Mouse (Mus musculus): ENCODE data around the gene Gbp9.
"Not testable (repeated sequence)": the region's sequence is repeated elsewhere in the genome, so short reads cannot be mapped to it uniquely, and the experiment has no call there.

Gbp9 gene

GRCm38 (mm10) chr5:105139409-105140088 lies at the start of gene Gbp9, which contains the start of the genes Gbp8 and Gbp4:
TSS of gene Gbp9 (minus strand) at chr5:105139539.
TSS of gene Gbp8 (minus strand) at chr5:105139540.
TSS of gene Gbp4 (minus strand) at chr5:105139586.
- not testable (repeated sequence) for DNase-seq (ENCODE audit: extremely low spot score)

- no peak for DNase-seq (ENCODE audit: extremely low spot score)
Measured at GRCm38 (mm10) chr5:105181446-105181845, 42.1 kb upstream of the Gbp9 start.

DNA sequence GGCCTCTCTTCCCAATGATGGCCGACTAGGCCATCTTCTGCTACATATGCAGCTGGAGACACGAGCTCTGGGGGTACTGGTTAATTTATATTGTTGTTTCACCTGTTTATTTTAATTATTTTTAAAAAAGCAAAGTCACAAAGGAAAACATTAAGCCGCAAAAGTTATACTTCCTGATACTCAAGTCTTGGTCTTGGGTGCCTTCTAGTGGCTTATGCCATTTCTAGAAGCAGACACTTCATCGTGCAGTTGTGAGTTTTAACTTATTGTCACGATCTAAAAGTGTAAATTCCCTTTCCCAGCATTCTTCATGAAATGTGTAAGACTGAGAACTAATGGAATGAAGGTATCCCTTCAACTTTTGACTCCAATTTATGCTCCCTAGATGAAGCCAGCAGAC lies 17.2 kb upstream of the Gbp9 start:
- DNase-seq (ENCODE audit: extremely low spot score): no peak

- DNase-seq (ENCODE audit: extremely low spot score): no peak
Measured at GRCm38 (mm10) chr5:105154049-105154448, 14.7 kb upstream of the Gbp9 start.

- DNase-seq (ENCODE audit: extremely low spot score): not testable (repeated sequence)
Measured at GRCm38 (mm10) chr5:105148062-105148461, 8.7 kb upstream of the Gbp9 start.

- no peak for DNase-seq (ENCODE audit: extremely low spot score)
Measured at GRCm38 (mm10) chr5:105146447-105146846, 7.1 kb upstream of the Gbp9 start.

DNA sequence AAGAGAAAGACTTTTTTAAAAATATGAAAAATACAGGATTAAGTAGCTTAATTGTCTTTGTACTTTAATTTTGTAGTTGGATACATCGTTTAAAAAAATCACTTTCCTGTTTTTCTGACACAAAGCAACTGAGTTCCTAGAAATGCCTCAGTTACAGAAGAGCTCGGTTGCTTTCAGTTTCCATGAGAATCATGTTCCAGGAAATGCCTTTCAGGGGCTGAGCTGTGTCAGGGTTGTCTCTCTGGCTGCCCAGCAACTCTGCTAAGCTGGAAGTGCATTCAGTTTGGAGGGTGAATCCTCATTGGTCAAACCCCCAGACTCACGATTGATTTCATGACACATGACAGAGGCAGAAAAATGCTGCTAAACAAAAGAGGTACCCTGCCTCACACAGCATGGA lies 6.4 kb upstream of the Gbp9 start:
- not testable (repeated sequence) for DNase-seq (ENCODE audit: extremely low spot score)

DNA sequence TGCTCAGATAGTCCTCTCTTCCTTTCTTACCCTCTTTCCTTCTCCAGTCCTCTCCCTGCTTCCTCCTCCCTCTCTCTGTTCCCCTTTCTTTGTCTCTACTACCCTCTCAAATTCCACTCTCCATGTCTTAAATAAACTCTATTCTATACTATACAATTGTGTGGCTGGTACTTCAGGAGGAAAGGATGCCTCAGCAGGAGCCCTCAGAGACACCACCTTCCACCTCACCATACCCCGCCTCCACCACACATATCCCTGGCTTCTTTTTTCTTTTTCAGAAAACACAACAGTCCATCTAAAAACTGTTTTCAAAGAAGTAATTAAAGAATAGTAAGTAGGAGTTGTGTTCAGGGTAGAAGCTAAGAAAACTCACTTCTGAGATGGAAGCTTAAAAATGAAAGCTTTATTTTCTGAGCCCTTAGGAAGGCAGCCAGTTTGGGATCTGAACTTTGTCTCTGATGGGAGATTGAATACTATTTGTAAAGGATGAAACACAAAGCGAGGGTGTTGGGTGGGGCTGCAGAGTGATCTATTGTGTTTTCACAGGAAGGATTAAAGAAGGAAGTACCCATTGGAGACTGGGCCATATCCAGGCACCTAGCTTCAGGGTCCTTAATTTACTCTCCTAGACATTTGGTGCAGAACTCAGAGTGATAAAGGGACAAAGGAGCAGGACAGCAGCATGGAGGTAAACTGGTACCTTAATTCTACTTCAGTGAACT lies 911 bp upstream of the Gbp9 start:
- not testable (repeated sequence) for DNase-seq (ENCODE audit: extremely low spot score)

GRCm38 (mm10) chr5:105138906-105139305 lies 433 bp downstream of the Gbp9 start:
- DNase-seq (ENCODE audit: extremely low spot score): no peak

DNA sequence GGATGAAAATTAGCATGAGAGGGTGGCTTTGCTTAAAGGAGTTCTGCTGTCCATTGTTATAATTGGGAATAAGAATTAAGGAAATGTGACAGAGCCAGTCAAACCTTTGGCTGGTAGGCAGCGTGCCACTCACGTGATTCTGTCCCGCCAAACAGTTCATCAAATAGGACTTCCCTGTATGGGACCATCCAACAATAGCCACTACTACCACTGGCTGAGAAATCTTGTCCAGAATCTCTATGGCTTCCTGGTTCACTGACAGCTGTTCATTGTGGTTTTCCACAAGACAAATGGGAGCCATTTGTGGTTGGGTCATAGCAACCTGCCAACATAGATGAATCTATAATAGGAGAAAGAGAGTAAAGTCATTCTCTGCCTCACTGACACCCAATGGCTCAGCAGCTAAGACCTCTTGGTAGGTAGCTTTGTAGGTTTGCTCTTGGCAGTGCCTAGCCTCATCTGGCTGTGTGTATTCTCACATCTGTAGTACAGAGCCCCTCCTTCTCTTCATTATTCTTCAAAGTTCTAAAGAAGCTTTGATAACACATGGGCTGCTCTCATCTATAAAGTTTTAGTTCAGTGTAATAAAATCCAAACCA lies 2.5 kb downstream of the Gbp9 start:
- DNase-seq (ENCODE audit: extremely low spot score): not testable (repeated sequence)

DNA sequence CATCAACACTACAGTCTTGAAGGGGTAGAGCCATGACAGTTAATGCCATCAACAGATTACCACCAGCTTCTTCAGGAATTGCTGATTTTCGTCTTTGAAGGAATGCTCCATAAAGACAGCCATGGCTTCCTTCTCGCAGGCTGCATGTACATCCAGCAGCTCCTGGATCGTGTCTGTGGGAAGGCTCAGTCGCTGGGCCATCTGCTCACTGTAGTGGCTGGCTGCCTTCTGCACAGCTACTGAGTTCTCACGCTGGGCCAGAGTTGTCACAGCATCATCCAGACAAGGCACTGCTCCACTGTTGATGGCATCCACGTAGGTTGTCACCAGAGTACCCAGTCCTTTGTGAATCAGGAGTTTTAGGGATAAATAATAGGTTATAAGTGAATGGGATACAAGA lies 17.6 kb downstream of the Gbp9 start:
- DNase-seq (ENCODE audit: extremely low spot score): not testable (repeated sequence)

GRCm38 (mm10) chr5:105115740-105116139 lies 23.6 kb downstream of the Gbp9 start:
- no peak for DNase-seq (ENCODE audit: extremely low spot score)

DNA sequence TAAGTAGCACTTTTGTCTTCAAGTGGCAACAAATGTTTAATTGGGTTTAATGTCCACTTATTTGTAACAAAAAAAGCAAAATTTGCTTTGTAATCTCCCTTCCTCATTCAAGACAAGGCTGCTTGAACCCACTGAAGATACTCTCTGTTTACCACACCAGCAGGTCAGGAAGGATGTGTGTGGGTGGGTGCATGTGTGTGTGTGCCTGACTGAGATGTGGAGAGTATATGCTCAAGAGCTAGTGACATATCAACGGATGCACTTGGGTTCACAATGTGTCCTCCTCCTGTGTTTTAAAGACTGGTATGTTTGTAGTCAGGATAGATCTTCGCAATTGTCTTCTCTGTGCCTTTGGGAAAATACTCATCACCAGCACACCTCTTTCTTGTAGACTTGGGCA lies 24.6 kb downstream of the Gbp9 start:
- DNase-seq (ENCODE audit: extremely low spot score): no peak

DNA sequence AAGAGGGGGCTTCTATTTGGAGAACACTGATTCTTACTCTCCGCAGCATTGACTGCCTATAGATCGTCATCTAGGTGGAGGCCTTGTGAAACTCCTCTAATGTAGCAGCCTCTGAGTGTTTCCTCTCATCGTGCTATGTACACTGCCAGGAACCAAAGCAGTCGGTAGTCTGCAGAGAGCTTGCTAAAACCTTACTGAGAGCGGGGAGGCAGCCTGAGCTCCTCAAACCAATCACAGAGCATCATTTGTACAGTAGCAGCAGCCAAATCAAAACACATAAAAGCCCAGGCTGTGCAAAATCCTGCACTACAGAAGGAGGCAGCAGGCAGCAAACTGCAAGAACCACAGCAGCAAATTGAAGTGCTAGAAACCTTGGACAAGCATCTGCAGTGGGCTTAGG lies 25.7 kb downstream of the Gbp9 start:
- DNase-seq (ENCODE audit: extremely low spot score): no peak

- peak; percentile 1 for DNase-seq (ENCODE audit: extremely low spot score)
Measured at GRCm38 (mm10) chr5:105110271-105110852, 29.0 kb downstream of the Gbp9 start.

GRCm38 (mm10) chr5:105109775-105110174 lies 29.6 kb downstream of the Gbp9 start:
- DNase-seq (ENCODE audit: extremely low spot score): peak; percentile 1

- not testable (repeated sequence) for DNase-seq (ENCODE audit: extremely low spot score)
Measured at GRCm38 (mm10) chr5:105105689-105106088, 33.6 kb downstream of the Gbp9 start.

- DNase-seq (ENCODE audit: extremely low spot score): no peak
Measured at GRCm38 (mm10) chr5:105081900-105082299, 57.4 kb downstream of the Gbp9 start.

DNA sequence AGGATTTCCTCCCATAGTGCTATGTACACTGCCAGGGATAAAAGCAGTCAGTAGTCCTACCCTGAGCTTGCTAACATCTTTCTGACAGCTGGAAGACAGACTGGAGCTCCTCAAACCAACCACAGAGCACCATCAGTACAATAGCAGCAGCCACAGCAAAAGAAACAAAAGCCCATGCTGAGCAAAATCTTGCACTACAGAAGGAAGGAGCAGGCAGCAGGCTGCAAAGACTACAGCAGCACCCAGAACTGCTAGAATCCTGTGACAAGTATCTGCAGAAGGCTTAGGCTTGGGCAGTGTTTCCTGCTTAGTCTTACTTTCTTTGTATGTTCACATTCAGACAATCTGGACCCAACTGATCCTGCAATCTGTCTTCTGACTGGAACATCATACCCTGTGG lies 71.0 kb downstream of the Gbp9 start:
- not testable (repeated sequence) for DNase-seq (ENCODE audit: extremely low spot score)

- DNase-seq (ENCODE audit: extremely low spot score): not testable (repeated sequence)
Measured at GRCm38 (mm10) chr5:105064443-105064842, 74.9 kb downstream of the Gbp9 start.

DNA sequence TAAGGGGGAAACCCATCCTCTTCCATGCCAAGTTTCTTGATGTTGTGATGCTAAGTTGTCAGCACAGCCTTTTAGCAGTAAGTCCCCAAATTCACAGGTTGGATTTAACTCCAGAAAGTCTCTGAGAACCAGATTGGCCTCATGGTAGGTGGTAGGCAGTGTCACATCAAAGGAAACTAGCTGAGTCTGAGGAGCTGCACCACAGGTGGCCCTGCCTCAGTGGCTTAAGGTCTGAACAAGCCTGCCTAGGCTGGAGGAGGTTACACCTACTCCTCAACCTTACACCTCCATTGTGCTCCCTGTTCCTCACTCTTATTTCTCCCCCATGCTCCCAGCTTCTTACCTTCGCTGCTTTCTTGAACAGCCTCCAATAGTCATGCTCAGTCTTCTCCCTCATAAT lies 76.0 kb downstream of the Gbp9 start:
- DNase-seq (ENCODE audit: extremely low spot score): no peak

GRCm38 (mm10) chr5:105062403-105062802 lies 76.9 kb downstream of the Gbp9 start:
- not testable (repeated sequence) for DNase-seq (ENCODE audit: extremely low spot score)

All from embryo, embryonic 9.5 days (tissue).